Mouse (Mus musculus) embryonic fibroblast, embryonic 13.5 days (primary cell): ENCODE data around the gene Oxct2b. TPM values are rescaled to one million over a fixed set of nuclear protein-coding genes. Genes with fewer than 3 reads are reported as not detected.
"Not testable (repeated sequence)": the region's sequence is repeated elsewhere in the genome, so short reads cannot be mapped to it uniquely, and the experiment has no call there.

Experiments
- H3K27ac ChIP-seq: 2 replicates; pipeline ENCODE4 v1.5.1; 2012; ENCODE audit warnings: low read length, control low read depth, inconsistent platforms; ENCODE audit not compliant: insufficient read depth
- H3K4me1 ChIP-seq: 2 replicates; pipeline ENCODE4 v1.6.1; 2011; ENCODE audit warnings: low read length; ENCODE audit not compliant: control insufficient read depth, insufficient read depth
- H3K4me3 ChIP-seq: 2 replicates; pipeline ENCODE4 v1.5.1; 2011; ENCODE audit warnings: mild to moderate bottlenecking, control low read depth, low read length; ENCODE audit not compliant: insufficient read depth
- CTCF ChIP-seq: IDR thresholded peaks from 2 replicates; pipeline ENCODE4 v1.5.1; 2011; ENCODE audit warnings: mild to moderate bottlenecking, control low read depth, low read length, moderate library complexity, borderline replicate concordance; ENCODE audit not compliant: insufficient read depth
- POLR2A ChIP-seq: IDR thresholded peaks from 2 replicates; pipeline ENCODE4 v1.6.1; 2011; ENCODE audit warnings: low read depth, mild to moderate bottlenecking, control low read depth, low read length, moderate library complexity
- polyA plus RNA-seq: library from polyadenylated mRNA; stranded (reverse); fragments of >200 nt; gene quantifications from 2 replicates; pipeline ENCODE4 v1.2.4, GENCODE M21; 2011; ENCODE audit warnings: low read depth; ENCODE audit not compliant: missing spikeins, insufficient read length

Oxct2b gene
- polyA plus RNA-seq, 1 experiment: not detected

- Histone ChIP-seq H3K27ac (no peak overlapping the region), H3K4me3 (no peak overlapping the region), H3K4me1 (no peaks in the 10 kb centered on the region)
- TF ChIP-seq POLR2A (no peak), CTCF (no peak)
These were observed 36.9 kb downstream of the Oxct2b start for GRCm38 (mm10) chr4:123152976-123153375.

GRCm38 (mm10) chr4:123155004-123155403 lies 38.9 kb downstream of the Oxct2b start:
- Histone ChIP-seq H3K27ac (no peak overlapping the region), H3K4me1 (no peaks in the 10 kb centered on the region), H3K4me3 (no peak overlapping the region)
- TF ChIP-seq CTCF (no peak), POLR2A (no peak)

DNA sequence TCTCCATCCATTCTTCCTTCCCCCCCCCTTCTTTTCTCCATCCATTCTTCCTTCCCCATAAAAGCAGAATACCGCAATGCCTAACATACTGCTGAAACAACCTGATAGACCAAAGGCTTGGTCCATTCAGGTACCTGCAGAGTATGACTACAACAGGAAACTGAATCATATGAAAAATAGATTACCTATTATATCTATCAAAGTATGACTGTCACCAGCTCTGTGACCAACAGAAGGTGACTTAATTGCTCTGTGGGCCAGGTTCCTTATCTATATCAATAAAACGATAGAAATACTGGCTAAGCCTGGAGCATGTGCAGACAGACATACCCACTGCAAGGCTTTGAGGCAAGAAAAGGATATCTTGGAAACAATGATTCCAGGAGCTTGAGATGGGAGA lies 39.4 kb downstream of the Oxct2b start:
- no peak overlapping the region for H3K27ac ChIP-seq
- no peak overlapping the region for H3K4me3 ChIP-seq
- H3K4me1 ChIP-seq: no peaks in the 10 kb centered on the region
- TF ChIP-seq CTCF (no peak), POLR2A (no peak)

- Histone ChIP-seq H3K4me3 (no peak overlapping the region), H3K4me1 (no peaks in the 10 kb centered on the region), H3K27ac (no peak overlapping the region)
- TF ChIP-seq CTCF (no peak), POLR2A (no peak)
These were observed 39.8 kb downstream of the Oxct2b start for GRCm38 (mm10) chr4:123155840-123156239.

GRCm38 (mm10) chr4:123160571-123160970 lies 44.5 kb downstream of the Oxct2b start:
- Histone ChIP-seq H3K4me1 (no peaks in the 10 kb centered on the region), H3K27ac (no peak overlapping the region), H3K4me3 (no peak overlapping the region)
- TF ChIP-seq POLR2A (no peak), CTCF (no peak)

- not testable (repeated sequence) for H3K4me3 ChIP-seq, H3K27ac ChIP-seq, H3K4me1 ChIP-seq
These were observed 45.2 kb downstream of the Oxct2b start for GRCm38 (mm10) chr4:123161251-123161650.

- no peak overlapping the region for H3K4me3 ChIP-seq
- H3K27ac ChIP-seq: no peak overlapping the region
- no peaks in the 10 kb centered on the region for H3K4me1 ChIP-seq
- TF ChIP-seq CTCF (no peak), POLR2A (no peak)
These were observed 46.3 kb downstream of the Oxct2b start for GRCm38 (mm10) chr4:123162305-123162917.

- H3K4me3 ChIP-seq: no peak overlapping the region
- no peak overlapping the region for H3K27ac ChIP-seq
- H3K4me1 ChIP-seq: no peaks in the 10 kb centered on the region
- TF ChIP-seq POLR2A (no peak), CTCF (no peak)
These were observed 48.1 kb downstream of the Oxct2b start for GRCm38 (mm10) chr4:123164157-123164556.

Other genes with a start within 250 kb of the Oxct2b start
- 317 and 412 TPM in 2 replicates for gene Cap1, start 230.2 kb upstream of the Oxct2b start, polyA plus RNA-seq
- gene Mfsd2a, start 155.1 kb upstream of the Oxct2b start, polyA plus RNA-seq: 2.8 and 4.3 TPM in 2 replicates
- 4.1 and 7.1 TPM in 2 replicates for gene Mycl, start 120.6 kb upstream of the Oxct2b start, polyA plus RNA-seq
- 11.2 and 15.7 TPM in 2 replicates for gene Trit1, start 99.7 kb upstream of the Oxct2b start, polyA plus RNA-seq
- 0.35 and 2.9 TPM in 2 replicates for gene Bmp8b, start 11.1 kb upstream of the Oxct2b start, polyA plus RNA-seq
- 22.0 and 33.6 TPM in 2 replicates for gene Ppie, start 23.7 kb downstream of the Oxct2b start, polyA plus RNA-seq
- not detected in 2 replicates for gene Hpcal4, start 67.0 kb downstream of the Oxct2b start, polyA plus RNA-seq
- gene Nt5c1a, start 85.2 kb downstream of the Oxct2b start, polyA plus RNA-seq: not detected in 2 replicates
- 1.3 and 2.9 TPM in 2 replicates for gene Heyl, start 117.3 kb downstream of the Oxct2b start, polyA plus RNA-seq
- 151 and 154 TPM in 2 replicates for gene Pabpc4, start 146.1 kb downstream of the Oxct2b start, polyA plus RNA-seq
- not detected in 2 replicates for gene Oxct2a, start 207.4 kb downstream of the Oxct2b start, polyA plus RNA-seq
- gene Bmp8a, start 227.0 kb downstream of the Oxct2b start, polyA plus RNA-seq: 0.70 TPM in 1 of 2 replicates, not detected in the other